Mouse (Mus musculus) cerebellum, adult 18-20 months (tissue): ENCODE measurements at regions not wholly inside any gene's neighbourhood (a gene's known extent, or its start where the extent isn't known, plus 50 kb on each side); places are given as distances from the start of the nearest gene placed in this dataset.

ENCODE experiments used
- DNase-seq, 2 experiments: peaks; one replicate each; pipeline ENCODE4 v3.0.0; 2021

DNA sequence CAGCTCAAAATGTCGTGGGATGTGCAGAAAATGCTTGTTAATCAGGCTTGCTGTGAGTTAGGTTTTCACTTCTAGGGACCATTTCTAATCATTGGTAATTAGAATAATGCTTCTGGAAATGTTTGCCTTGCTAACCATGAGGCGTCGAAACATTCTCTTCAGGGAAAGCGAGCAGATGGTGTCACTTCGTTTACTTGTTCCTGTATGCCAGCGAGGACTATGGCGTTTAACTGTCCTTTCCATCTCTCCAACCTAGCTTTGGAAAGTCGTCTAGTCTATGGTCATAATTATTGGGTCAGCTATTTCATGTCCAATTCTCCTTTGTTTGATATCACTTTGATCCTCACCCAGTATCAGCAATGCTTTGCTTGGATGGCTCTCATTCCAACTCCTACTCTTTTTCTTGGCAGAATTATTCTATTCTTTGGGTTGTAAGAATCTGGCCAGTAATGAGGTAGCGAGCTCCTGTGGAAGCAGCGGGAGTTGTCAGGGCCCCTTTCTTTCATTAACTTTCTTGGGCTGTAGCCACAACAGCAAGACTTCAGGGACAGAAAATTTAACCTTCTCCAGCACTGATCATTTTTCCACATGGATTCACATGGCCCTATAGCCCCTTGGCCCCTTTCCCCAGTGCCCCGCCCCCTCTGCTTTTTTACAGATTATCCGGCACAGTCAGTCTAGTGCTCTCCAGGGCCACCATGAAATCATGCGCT, 374.0 kb upstream of the Plscr5 start:
- DNase-seq = peak in 1 of 2 experiments; percentile 4

DNA sequence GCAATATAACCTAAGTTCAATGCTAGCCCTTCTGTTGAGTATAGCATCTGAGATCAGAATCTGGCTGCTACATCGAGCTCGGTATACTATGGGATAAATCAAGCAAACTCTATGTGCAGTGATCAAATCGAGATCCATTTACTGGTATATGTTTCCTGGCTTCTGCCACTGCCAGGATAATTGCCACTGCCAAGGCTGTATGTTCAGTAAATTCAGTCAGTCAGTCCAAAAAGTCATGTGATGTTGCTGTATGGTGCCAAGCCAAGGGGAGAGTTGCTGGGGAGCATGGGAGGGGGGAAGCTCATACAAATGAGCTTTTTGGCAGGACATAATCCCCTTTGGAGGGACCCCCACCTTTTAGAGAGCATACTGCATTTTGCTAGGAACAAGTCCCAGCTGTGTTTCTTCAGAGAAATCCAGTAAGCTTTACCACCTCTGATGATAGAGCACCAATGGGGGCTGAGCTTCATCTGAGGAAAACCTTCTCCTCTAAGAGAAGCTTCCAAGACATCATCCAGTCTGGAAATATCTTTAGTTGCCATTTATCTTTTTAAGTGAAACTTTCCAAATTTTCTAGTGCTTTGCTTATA, 389.3 kb upstream of the Plscr5 start:
- peak in 1 of 2 experiments; percentile 12 for DNase-seq

DNA sequence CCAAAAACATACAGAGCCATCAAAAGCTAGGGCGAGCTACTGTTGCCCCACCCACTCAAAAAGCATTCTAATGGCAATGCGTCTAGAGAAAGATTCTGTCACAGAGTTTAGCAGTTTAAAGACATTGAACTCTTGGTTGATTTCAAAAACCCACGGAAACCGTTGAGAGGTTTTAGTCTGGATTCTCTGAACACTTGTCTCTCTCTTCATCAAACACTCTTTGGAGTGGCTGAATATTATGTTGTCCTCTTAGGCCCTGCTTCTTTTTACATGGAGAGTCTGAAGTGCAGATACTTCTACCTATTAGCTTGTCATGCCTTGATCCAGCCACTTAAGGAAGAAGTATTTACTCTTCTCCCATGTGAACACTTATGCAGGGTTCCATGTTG, 393.9 kb upstream of the Plscr5 start:
- DNase-seq = no peak

- peak; percentile 83 to 87 for DNase-seq
These were observed 394.4 kb upstream of the Plscr5 start for GRCm38 (mm10) chr9:91798171-91798836.

- DNase-seq = peak; percentile 60 to 73
These were observed 395.8 kb upstream of the Plscr5 start for GRCm38 (mm10) chr9:91796976-91797375.

DNA sequence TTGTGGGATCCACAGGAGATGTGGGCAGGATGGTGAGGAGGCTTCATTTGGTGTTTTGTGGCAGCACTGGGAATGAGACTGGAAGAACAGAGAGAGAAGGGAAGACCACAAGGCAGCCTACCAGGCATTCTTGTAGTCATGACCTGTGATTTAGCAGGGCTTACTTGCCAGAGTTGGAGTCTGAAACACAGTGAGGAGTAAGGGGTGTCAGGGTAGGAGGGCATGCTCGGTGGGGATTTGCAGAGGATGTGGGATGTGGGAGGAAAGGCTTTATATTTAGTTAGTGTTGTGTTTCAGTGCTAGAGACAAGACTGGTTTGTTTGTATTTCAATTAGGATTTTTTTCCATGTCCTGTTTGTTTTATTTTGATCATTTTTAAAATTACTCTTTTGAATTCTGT, 387.3 kb upstream of the Zic1 start:
- no peak for DNase-seq

- no peak for DNase-seq
These were observed 345.5 kb upstream of the Zic1 start for GRCm38 (mm10) chr9:91711106-91711505.

GRCm38 (mm10) chr9:91680859-91681258, 315.2 kb upstream of the Zic1 start:
- no peak for DNase-seq

GRCm38 (mm10) chr9:91666667-91667066, 301.1 kb upstream of the Zic1 start:
- no peak for DNase-seq

- no peak for DNase-seq
These were observed 294.5 kb upstream of the Zic1 start for GRCm38 (mm10) chr9:91660089-91660488.

DNA sequence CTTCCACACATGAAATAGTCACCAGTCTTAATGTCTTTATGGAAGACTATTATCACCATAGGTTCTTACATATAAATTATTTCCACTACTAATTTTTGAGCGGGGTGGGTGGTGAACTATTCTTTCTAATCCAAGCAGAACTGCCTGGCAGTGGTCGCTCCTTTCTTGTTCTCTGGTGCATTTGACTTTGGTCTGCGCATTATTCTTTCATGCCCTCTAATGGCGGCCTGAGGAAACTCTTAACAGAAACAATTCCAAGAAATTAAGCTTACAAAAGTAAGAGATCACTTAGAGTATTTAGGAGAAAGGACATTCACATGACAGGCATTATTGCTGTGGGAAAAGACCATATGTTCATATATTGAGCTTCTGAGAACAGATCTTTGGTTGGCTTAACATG, 288.5 kb upstream of the Zic1 start:
- DNase-seq = peak; percentile 27 to 36

DNA sequence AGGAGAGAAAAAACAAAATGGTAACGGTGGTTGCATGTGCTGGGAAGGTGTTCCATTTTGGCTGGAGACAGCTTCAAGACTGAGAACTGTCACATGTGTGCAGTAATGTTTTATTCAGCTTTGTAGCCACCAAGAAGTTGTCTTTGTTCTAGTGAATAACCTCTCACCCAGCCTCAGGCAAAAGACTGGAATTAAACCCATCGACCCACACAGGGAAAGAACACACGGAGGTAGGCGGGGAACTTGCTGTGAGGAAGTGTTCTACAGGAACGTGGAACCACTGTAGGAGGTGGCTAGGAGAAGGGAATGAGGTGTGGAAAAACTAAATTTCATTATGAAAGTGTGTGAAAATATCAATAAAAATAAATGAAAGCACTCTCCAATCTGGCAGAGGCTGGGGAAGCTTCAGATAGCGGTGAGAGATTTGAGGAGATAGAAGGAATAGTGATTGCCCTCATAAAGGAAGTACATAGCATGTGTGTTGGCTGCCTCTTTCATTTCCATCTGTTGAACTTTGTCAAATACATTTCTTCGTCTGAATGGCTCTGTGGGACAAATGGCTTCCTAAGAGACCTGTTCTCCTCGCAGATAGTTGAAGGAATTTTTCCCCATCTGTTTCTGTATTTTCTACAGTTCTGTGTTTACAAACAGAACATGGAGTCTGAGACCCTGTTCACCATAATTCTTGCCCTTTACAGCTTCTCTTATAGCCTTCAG, 286.9 kb upstream of the Zic1 start:
- no peak for DNase-seq

DNA sequence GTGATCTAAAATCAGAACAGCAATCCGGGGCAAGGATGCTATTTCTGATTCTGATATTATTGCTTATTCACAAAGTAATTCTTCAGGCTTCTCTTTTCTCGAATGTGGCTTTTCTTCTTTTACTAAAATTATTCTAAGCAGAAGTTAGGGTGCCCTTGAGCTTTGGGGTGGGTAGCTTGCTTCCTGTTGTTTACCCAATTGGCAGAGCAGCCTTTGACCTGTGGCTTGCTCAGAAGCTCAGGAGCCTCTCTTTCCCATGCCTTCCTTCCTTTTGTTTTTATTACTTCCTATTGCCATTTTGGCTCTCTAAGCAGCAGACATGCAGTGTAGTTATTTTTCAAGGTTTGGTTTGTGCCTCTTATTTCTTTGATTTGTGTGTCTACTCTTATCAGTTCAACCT, 244.8 kb upstream of the Zic1 start:
- no peak for DNase-seq

DNA sequence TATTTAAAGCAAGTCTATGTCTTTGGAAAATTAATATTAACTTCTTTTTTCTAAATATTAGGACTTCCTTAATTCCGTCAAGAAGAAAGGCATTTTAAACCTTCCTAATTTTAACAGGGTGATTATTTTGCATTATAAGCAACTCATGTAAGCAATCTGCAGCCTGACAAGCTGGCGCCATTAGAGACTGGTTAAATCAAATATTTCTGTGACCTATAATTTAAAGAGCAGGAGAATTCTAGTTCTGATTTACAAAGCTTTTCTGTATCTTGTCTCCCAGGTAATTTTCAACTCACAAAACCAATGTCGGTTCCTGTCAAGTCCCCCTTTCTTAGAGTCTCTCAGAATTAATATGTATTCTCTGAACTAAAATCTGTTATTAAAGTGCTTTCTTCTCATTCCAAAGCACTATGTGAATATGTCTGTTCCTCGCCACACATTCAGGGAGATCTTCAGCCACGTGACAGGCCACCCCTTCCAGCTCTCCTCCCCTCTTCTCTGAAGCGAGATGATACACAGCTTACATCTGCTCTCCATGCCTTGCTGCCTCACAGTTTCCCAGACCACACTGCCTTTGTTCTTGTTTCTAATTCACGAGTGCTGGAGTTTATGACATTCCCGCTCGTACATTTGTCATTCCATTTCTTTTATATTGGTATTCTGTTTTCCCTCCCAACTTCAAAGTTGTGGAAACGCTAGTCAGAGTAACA, 244.0 kb upstream of the Zic1 start:
- DNase-seq = peak; percentile 13 to 25

DNA sequence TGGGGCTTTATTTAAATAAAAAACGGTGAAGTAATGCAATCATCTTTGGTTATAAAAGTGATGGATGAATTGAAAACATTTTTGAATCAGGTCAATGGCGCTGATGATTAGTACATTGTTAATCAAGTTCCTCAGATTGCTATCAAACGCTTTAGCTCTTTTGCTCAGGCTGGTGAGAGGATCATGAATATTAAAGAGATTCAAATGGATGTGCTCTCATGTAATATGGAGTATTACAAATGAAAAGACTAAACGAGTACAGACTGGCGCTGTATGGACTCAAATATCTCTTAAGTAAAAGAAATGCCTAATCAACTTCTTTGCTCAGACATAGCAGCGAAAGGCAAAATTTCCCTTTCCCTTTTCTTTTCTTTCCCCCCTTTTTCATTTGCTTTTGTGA, 236.1 kb upstream of the Zic1 start:
- no peak for DNase-seq

DNA sequence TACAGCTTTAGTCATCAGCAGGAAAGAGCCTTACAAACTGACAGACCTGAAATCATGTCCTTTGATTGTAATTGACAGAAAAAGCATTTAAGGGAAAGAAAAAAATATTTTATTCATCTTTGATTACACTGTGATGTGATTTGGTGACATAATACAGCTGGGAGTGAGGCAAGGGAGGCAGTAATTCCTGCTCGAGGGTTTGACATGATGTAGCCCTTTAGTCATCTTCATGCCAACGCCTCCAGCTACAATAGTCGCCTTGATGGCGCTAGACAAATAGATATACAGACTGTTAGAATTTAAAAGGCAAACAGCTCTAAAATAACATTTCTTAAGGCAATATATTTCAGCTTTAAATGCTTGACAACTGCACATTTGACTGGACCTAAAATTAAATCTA, 226.3 kb upstream of the Zic1 start:
- no peak for DNase-seq

DNA sequence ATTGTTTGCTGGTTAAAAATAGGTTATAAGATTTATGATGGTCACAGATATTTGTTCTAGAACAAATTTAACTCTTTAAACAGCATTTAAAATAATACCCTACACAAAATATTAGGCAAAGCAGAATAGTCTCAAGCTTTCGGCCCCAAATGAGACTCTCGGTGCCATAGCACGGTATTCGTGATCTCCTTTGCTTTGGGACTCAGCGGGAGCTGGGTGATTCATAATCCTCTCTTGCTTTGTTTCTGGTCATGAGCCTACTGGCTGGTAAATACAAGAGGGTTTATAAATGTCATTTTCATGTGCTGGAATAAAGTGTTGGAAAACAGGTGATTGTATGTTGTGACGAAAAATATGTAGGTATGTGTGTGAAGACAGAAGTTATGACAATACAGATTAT, 223.1 kb upstream of the Zic1 start:
- peak; percentile 44 to 55 for DNase-seq

DNA sequence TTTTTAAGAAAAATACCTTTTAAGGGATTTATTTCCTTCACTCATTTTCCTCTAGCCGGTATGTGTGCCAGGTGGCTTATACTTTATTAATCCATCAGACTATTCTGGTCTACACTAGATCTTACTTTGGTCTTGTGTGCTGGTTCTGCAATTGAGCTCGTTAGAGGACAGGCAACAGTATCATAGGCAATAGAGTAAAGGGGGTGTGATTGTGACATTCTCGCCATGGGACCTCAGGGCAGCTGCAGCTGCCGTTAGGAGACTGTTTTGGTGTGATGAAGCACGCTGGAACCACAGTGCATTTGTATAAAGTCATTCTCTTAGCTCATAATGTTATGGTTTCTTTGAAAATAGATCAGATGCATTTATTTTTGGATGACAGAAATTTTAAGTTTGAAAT, 222.3 kb upstream of the Zic1 start:
- peak in 1 of 2 experiments; percentile 16 for DNase-seq

DNA sequence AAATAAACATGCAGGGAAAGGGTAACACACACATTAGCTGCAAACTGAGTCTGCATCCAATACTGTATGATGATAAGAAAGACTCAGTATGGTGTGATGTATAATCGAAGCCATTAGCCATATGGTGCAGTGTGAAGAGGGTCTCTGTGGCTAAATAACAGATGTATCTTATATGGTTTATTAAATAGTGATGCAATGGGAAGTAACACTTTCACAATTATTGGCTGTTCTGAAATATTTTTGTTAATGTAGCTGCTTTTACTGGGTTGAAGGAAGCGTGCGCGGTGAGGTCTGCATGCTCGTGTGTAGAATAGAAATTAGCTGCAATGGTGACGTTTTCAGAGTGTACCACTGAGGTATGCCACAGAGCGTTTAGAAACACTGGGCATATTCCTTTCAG, 221.7 kb upstream of the Zic1 start:
- no peak for DNase-seq

DNA sequence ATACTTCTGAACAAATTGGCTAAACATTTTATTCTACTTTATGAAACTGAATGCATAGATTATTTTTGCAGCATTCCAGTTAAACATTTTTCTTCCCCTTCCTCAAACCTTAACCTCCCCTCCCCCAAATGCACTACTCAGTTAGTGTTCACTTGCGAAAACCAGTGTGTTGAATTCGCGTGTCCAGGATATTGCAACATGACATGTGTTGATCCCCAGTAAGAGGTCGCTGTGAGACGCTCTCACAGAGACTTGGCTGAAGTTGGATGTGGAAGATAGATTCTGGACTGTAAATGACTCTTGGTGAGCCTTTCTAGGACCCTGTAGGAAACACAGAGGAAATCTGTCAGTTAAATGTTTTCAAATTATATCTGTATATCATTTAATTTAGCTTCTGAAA, 221.0 kb upstream of the Zic1 start:
- DNase-seq = no peak

DNA sequence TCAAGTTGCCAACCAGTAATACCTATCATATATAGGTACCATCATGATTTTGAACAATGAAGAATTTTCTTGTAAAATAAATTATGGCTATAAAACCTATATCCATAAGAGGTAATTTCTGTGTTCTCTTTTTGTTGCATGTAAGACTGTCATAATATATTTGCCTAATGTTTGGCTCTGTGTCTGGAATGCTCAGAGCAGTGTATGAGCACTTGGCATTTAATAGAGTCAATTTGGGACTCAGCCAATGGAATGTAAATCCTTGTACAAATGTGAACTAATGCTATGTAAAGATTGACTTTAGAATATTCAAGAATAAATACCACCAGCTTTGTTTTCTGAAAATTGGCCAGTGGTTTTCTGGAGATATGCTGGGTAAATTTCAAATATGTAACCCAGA, 208.5 kb upstream of the Zic1 start:
- DNase-seq = no peak

GRCm38 (mm10) chr9:91566006-91566641, 200.5 kb upstream of the Zic1 start:
- no peak for DNase-seq

GRCm38 (mm10) chr9:91561331-91561730, 195.7 kb upstream of the Zic1 start:
- DNase-seq = peak in 1 of 2 experiments; percentile 24
